Mouse (Mus musculus) hindbrain, embryonic 15.5 days (tissue): ENCODE data around the gene Nsd2. TPM values are rescaled to one million over a fixed set of nuclear protein-coding genes. Genes with fewer than 3 reads are reported as not detected.
"Not testable (repeated sequence)": the region's sequence is repeated elsewhere in the genome, so short reads cannot be mapped to it uniquely, and the experiment has no call there.

Source experiments
- ATAC-seq: fragments of 200-750 bp; cut with Nextera tagmentation; 2 replicates; pipeline ENCODE4 v1.8.0; 2017; ENCODE audit warnings: low read depth, moderate number of reproducible peaks, moderate TSS enrichment; ENCODE audit not compliant: low FRiP score
- H3K27ac ChIP-seq: fragments of 300-500 bp; sonication (generic); replicated peaks from 2 replicates; pipeline ENCODE4 v1.5.1; 2015; ENCODE audit warnings: mild to moderate bottlenecking, inconsistent platforms
- H3K27me3 ChIP-seq: fragments of 300-500 bp; sonication (generic); 2 replicates; pipeline ENCODE4 v1.6.1; 2015; ENCODE audit warnings: control low read depth, inconsistent platforms
- H3K36me3 ChIP-seq: fragments of 300-500 bp; sonication (generic); 2 replicates; pipeline ENCODE4 v1.6.1; 2015; ENCODE audit warnings: control low read depth, inconsistent platforms
- H3K4me1 ChIP-seq: fragments of 300-500 bp; sonication (generic); replicated peaks from 2 replicates; pipeline ENCODE4 v1.6.1; 2015; ENCODE audit warnings: control low read depth, inconsistent platforms
- H3K4me2 ChIP-seq: fragments of 300-500 bp; sonication (generic); 2 replicates; pipeline ENCODE4 v1.6.1; 2015; ENCODE audit warnings: moderate library complexity, mild to moderate bottlenecking, inconsistent platforms
- H3K4me3 ChIP-seq: fragments of 300-500 bp; sonication (generic); 2 replicates; pipeline ENCODE4 v1.5.1; 2015; ENCODE audit warnings: mild to moderate bottlenecking, inconsistent platforms
- H3K9ac ChIP-seq: fragments of 300-500 bp; sonication (generic); 2 replicates; pipeline ENCODE4 v1.6.1; 2015; ENCODE audit warnings: inconsistent platforms
- H3K9me3 ChIP-seq: fragments of 300-500 bp; sonication (generic); 2 replicates; pipeline ENCODE4 v1.6.1; 2016; ENCODE audit warnings: control low read depth, inconsistent platforms
- WGBS: fragments of 180-500 bp; shearing (Covaris S2); methylation state at CpG from one replicate; pipeline ENCODE4 v1.1.7; 2015; 5-methylcytosine and 5-hydroxymethylcytosine counted together
- polyA plus RNA-seq: library from polyadenylated mRNA; unstranded; fragments of >200 nt; fragmentation: Nextera tagmentation; extraction: Ambion mirVana; gene quantifications from 2 replicates; pipeline ENCODE4 v1.2.1, GENCODE M21; 2015

Gene Nsd2
- polyA plus RNA-seq, 1 experiment from 2014 or later = 67.4 TPM

DNA sequence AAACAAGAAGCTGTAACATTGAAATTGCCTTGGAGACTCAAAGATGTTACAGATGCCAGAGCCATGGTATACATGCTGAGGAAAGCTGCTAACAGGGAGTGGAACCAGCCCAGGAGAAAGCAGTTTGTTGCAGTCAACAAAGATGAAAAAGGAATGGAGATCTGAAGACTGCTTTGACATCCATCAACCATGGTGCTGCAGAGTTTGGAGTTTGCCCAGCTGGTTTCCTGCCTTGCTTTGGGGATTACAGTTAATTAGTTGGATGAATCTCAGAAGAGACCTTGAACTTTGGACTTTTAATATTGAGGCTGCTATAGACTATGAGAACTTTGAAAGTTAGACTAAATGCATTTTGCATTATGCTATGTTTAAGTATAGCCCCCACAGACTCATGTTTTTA lies 94.5 kb downstream of the Nsd2 start:
- not testable (repeated sequence) for H3K4me3 ChIP-seq, H3K9me3 ChIP-seq, H3K4me1 ChIP-seq, H3K27ac ChIP-seq, H3K9ac ChIP-seq, ATAC-seq, H3K4me2 ChIP-seq, H3K27me3 ChIP-seq
- peaks cover 47% of the 10 kb centered on the region for H3K36me3 ChIP-seq

DNA sequence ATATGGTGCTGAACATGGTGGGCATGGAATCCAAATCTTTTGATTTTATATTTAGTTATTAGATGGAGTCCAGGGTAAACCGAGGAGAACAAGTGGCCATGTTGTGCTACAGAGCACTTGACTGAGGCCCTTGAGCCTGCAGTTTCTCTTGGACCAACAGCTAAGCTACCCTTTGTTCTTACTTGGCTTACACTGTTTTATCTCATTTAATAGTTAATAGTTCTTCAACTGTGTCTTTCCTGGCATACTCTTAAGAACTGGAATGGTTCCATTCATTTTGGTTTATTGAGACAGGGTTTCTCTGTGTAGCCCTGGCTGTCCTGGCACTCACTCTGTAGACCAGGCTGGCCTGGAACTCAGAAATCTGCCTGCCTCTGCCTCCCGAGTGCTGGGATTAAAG lies 96.1 kb downstream of the Nsd2 start:
- H3K27ac ChIP-seq, H3K4me3 ChIP-seq, H3K4me1 ChIP-seq, H3K9ac ChIP-seq, H3K4me2 ChIP-seq, H3K9me3 ChIP-seq, H3K27me3 ChIP-seq, ATAC-seq: not testable (repeated sequence)
- WGBS = 98% methylated on average over 2 of the region's 2 CpGs
- H3K36me3 ChIP-seq = peaks cover 63% of the 10 kb centered on the region

DNA sequence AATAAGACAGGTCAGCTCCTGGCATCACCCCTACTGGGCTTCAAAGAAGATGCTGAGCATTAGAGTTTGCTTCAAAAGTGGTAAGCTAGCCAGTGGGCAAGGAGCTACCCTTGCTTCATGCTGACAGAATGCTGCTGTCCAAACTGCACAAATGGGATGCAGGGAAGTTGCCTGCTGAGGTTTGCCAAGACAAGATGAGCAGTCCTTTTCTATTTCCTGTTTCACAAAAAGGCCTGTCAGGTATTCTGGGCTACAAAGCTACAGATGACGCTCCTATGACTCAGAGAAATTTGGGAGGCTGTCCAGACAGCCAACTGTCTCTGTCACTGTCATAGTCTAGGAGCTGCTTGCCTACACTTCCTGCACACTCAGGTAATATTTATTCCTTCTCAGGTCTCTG lies 98.9 kb downstream of the Nsd2 start:
- no peak for ATAC-seq
- WGBS = 92% methylated on average over 1 of the region's 1 CpGs
- H3K4me2 ChIP-seq = no peak overlapping the region
- no peak overlapping the region for H3K27ac ChIP-seq
- no peaks in the 10 kb centered on the region for H3K4me1 ChIP-seq
- no peaks in the 10 kb centered on the region for H3K9me3 ChIP-seq
- H3K36me3 ChIP-seq = peaks cover 54% of the 10 kb centered on the region
- H3K27me3 ChIP-seq = no peaks in the 10 kb centered on the region
- no peak overlapping the region for H3K4me3 ChIP-seq
- H3K9ac ChIP-seq = no peak overlapping the region

- H3K36me3 ChIP-seq = peaks cover 54% of the 10 kb centered on the region
- no peak overlapping the region for H3K4me3 ChIP-seq
- H3K9me3 ChIP-seq = no peaks in the 10 kb centered on the region
These were observed 99.5 kb downstream of the Nsd2 start for GRCm38 (mm10) chr5:33920037-33920436.

DNA sequence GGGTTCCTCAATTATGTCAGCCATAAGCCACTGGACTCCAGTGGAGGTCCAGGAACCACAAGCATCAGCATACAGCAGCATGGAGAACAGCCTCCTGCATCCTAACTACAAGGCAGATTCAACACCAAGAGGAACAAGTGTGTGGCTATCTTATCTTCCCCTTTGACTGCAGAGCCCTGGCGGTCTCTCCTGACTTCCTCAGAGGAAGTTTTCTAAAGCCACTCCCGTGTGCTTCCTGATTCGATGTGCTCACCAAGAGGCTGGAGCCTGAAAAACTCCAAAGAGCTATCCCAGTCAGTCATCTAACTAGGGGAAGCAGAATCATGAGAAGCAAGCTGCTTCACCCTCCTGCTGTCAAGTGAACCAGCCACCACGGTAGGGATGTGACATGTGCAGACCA lies 100.4 kb downstream of the Nsd2 start:
- H3K4me2 ChIP-seq = no peak overlapping the region
- H3K27me3 ChIP-seq = no peaks in the 10 kb centered on the region
- 84% methylated on average over 4 of the region's 4 CpGs for WGBS
- H3K4me1 ChIP-seq = no peaks in the 10 kb centered on the region
- no peak for ATAC-seq
- peaks cover 46% of the 10 kb centered on the region for H3K36me3 ChIP-seq
- no peak overlapping the region for H3K4me3 ChIP-seq
- no peaks in the 10 kb centered on the region for H3K9me3 ChIP-seq
- no peak overlapping the region for H3K27ac ChIP-seq
- H3K9ac ChIP-seq = no peak overlapping the region

More at GRCm38 (mm10) chr5:33920037-33920436, 99.5 kb downstream of the Nsd2 start:
- Histone ChIP-seq H3K4me2 (no peak overlapping the region), H3K9ac (no peak overlapping the region), H3K27me3 (no peaks in the 10 kb centered on the region), H3K27ac (no peak overlapping the region), H3K4me1 (no peaks in the 10 kb centered on the region)
- ATAC-seq = no peak
- WGBS = 93% methylated on average over 2 of the region's 2 CpGs

- WGBS = 79% methylated on average over 7 of the region's 7 CpGs
- H3K4me2 ChIP-seq = no peak overlapping the region
- H3K36me3 ChIP-seq = peaks cover 44% of the 10 kb centered on the region
- H3K4me1 ChIP-seq = no peaks in the 10 kb centered on the region
- no peaks in the 10 kb centered on the region for H3K9me3 ChIP-seq
- H3K9ac ChIP-seq = no peak overlapping the region
- no peaks in the 10 kb centered on the region for H3K27me3 ChIP-seq
- H3K4me3 ChIP-seq = no peak overlapping the region
- H3K27ac ChIP-seq = no peak overlapping the region
- no peak for ATAC-seq
These were observed 101.1 kb downstream of the Nsd2 start for GRCm38 (mm10) chr5:33921486-33922235.

DNA sequence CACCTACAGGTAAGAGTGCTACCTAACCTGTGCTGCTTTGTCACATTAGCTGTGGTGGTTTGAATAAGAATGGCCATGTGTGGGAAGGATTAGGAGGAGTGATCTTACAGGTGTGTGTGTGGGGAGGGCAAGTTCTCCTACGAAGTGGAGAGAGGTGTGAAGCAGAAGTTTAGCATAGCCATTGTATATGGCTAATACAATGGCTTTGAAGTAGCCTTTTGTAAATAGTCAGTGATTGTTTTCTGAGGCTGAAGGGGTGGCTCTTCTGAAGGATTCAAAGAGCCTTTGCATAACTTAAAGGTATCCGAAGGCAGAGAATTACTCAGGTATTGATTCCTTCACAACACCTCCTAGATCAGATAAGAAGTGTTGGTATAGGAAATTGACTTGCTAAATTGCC lies 102.0 kb downstream of the Nsd2 start:
- H3K9ac ChIP-seq = no peak overlapping the region
- H3K36me3 ChIP-seq = peaks cover 41% of the 10 kb centered on the region
- H3K4me3 ChIP-seq = no peak overlapping the region
- H3K9me3 ChIP-seq = no peaks in the 10 kb centered on the region
- no peak overlapping the region for H3K4me2 ChIP-seq
- no peaks in the 10 kb centered on the region for H3K27me3 ChIP-seq
- no peak for ATAC-seq
- 33% methylated on average over 2 of the region's 2 CpGs for WGBS
- no peak overlapping the region for H3K27ac ChIP-seq
- H3K4me1 ChIP-seq = no peaks in the 10 kb centered on the region

GRCm38 (mm10) chr5:33926170-33926569 lies 105.6 kb downstream of the Nsd2 start:
- no peaks in the 10 kb centered on the region for H3K9me3 ChIP-seq
- H3K27me3 ChIP-seq = no peaks in the 10 kb centered on the region
- H3K4me2 ChIP-seq = no peak overlapping the region
- no peaks in the 10 kb centered on the region for H3K4me1 ChIP-seq
- H3K27ac ChIP-seq = no peak overlapping the region
- ATAC-seq = no peak
- no peak overlapping the region for H3K4me3 ChIP-seq
- no peak overlapping the region for H3K9ac ChIP-seq
- H3K36me3 ChIP-seq = peaks cover 31% of the 10 kb centered on the region

- no peaks in the 10 kb centered on the region for H3K9me3 ChIP-seq
- WGBS = 84% methylated on average over 2 of the region's 2 CpGs
- peaks cover 21% of the 10 kb centered on the region; the same call in 1 of the 2 replicates for H3K36me3 ChIP-seq
- H3K4me2 ChIP-seq = no peak overlapping the region
- ATAC-seq = no peak
- H3K9ac ChIP-seq = no peak overlapping the region
- H3K4me1 ChIP-seq = peaks cover 28% of the 10 kb centered on the region
- no peak overlapping the region for H3K27ac ChIP-seq
- no peaks in the 10 kb centered on the region for H3K27me3 ChIP-seq
- H3K4me3 ChIP-seq = no peak overlapping the region
These were observed 111.9 kb downstream of the Nsd2 start for GRCm38 (mm10) chr5:33932413-33932812.

- peaks cover 28% of the 10 kb centered on the region for H3K4me1 ChIP-seq
- no peaks in the 10 kb centered on the region for H3K27me3 ChIP-seq
- H3K9ac ChIP-seq = no peak overlapping the region
- H3K27ac ChIP-seq = no peak overlapping the region
- WGBS = 93% methylated on average over 2 of the region's 2 CpGs
- peaks cover 15% of the 10 kb centered on the region; the same call in 1 of the 2 replicates for H3K36me3 ChIP-seq
- no peak overlapping the region for H3K4me3 ChIP-seq
- peak overlapping the region; percentile 63 for H3K4me2 ChIP-seq
- ATAC-seq = no peak
- H3K9me3 ChIP-seq = no peaks in the 10 kb centered on the region
These were observed 113.6 kb downstream of the Nsd2 start for GRCm38 (mm10) chr5:33934081-33934480.

DNA sequence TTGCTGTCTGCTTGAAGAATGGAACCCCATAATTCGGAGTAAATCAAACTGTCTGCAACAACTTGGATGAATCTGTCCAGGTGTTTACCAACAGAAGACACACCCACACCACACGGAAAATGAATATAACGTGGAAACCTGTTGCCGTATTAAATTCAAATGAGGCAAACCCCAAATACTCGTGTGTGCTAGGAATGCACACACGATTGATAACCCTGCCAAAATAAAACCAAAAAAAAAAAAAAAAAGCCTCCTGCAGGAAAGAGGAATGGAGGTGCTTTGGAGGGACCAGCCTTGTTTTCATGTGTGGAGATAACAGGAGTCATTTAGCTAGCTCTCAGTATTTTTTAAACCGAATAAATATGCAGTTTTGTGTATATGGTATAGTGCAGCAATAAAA lies 114.4 kb downstream of the Nsd2 start:
- no peak overlapping the region for H3K9ac ChIP-seq
- peaks cover 28% of the 10 kb centered on the region for H3K4me1 ChIP-seq
- 0 out of 2 replicates have a peak, but pooled peaks cover 8% of the 10 kb centered on the region for H3K36me3 ChIP-seq
- WGBS = 76% methylated on average over 7 of the region's 7 CpGs
- no peak overlapping the region for H3K27ac ChIP-seq
- H3K9me3 ChIP-seq = no peaks in the 10 kb centered on the region
- H3K27me3 ChIP-seq = no peaks in the 10 kb centered on the region
- peak overlapping the region; percentile 95 for H3K4me3 ChIP-seq
- no peak for ATAC-seq
- H3K4me2 ChIP-seq = peak overlapping the region; percentile 63

DNA sequence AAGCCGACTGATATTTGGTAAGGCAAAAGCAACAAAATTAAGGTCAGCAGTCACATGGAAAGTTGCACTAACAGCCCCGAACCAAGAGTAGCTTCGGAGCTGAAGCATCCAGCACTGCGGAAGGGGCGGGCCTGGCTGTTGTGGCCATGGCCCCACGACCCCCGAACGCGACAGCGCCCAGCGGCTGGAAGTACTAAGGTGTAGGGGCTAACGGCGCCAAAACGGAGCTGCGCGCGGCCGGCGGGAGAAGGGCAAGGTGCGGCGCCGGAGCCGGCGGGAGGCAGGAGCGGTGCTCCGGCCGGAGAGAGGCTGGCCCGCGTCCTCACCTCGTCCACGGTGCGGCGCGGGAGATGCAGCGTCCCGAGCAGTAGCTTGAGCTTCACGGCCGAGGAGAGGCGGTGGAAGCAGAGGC lies 115.2 kb downstream of the Nsd2 start:
- peak overlapping the region; percentile 95 for H3K4me3 ChIP-seq
- ATAC-seq = peak; percentile 71
- H3K9me3 ChIP-seq = no peaks in the 10 kb centered on the region
- peak overlapping the region; percentile 86 for H3K9ac ChIP-seq
- H3K36me3 ChIP-seq = 0 out of 2 replicates have a peak, but pooled peaks cover 3% of the 10 kb centered on the region
- peak overlapping the region; percentile 63 for H3K4me2 ChIP-seq
- H3K27me3 ChIP-seq = no peaks in the 10 kb centered on the region
- H3K27ac ChIP-seq = peak overlapping the region; percentile 96
- under 1% methylated on average over 39 of the region's 39 CpGs for WGBS
- peaks cover 28% of the 10 kb centered on the region for H3K4me1 ChIP-seq
